Mouse (Mus musculus): ENCODE measurements around the gene Exosc7.

Gene Exosc7

GRCm38 (mm10) chr9:123112805-123113521, at the start of gene Exosc7, which contains the start of gene Zdhhc3:
TSS of gene Exosc7 (plus strand) at chr9:123113215.
TSS of gene Zdhhc3 (minus strand) at chr9:123113205.
- peak; percentile 82 for DNase-seq (ENCODE audit: low spot score in 2 of 2)

- no peak for DNase-seq (ENCODE audit: low spot score in 2 of 2)
These were observed 33.9 kb upstream of the Exosc7 start for GRCm38 (mm10) chr9:123079149-123079548.

GRCm38 (mm10) chr9:123080355-123080754, 32.7 kb upstream of the Exosc7 start:
- DNase-seq (ENCODE audit: low spot score in 2 of 2): no peak

- no peak for DNase-seq (ENCODE audit: low spot score in 2 of 2)
These were observed 32.2 kb upstream of the Exosc7 start for GRCm38 (mm10) chr9:123080796-123081195.

- no peak for DNase-seq (ENCODE audit: low spot score in 2 of 2)
These were observed 27.6 kb upstream of the Exosc7 start for GRCm38 (mm10) chr9:123085373-123085772.

- no peak for DNase-seq (ENCODE audit: low spot score in 2 of 2)
These were observed 25.5 kb upstream of the Exosc7 start for GRCm38 (mm10) chr9:123087558-123087957.

GRCm38 (mm10) chr9:123090844-123091243, 22.2 kb upstream of the Exosc7 start:
- no peak for DNase-seq (ENCODE audit: low spot score in 2 of 2)

GRCm38 (mm10) chr9:123099631-123100455, 13.2 kb upstream of the Exosc7 start:
- DNase-seq (ENCODE audit: low spot score in 2 of 2): no peak

- DNase-seq (ENCODE audit: low spot score in 2 of 2): no peak
These were observed 9.6 kb upstream of the Exosc7 start for GRCm38 (mm10) chr9:123103425-123103824.

- no peak for DNase-seq (ENCODE audit: low spot score in 2 of 2)
These were observed 8.7 kb upstream of the Exosc7 start for GRCm38 (mm10) chr9:123104362-123104761.

- no peak for DNase-seq (ENCODE audit: low spot score in 2 of 2)
These were observed 5.8 kb upstream of the Exosc7 start for GRCm38 (mm10) chr9:123107186-123107585.

- no peak for DNase-seq (ENCODE audit: low spot score in 2 of 2)
These were observed 3.8 kb upstream of the Exosc7 start for GRCm38 (mm10) chr9:123109188-123109587.

GRCm38 (mm10) chr9:123111751-123112221, 1.2 kb upstream of the Exosc7 start:
- DNase-seq (ENCODE audit: low spot score in 2 of 2): no peak

- no peak for DNase-seq (ENCODE audit: low spot score in 2 of 2)
These were observed 916 bp downstream of the Exosc7 start for GRCm38 (mm10) chr9:123113931-123114330.

- DNase-seq (ENCODE audit: low spot score in 2 of 2): no peak
These were observed 2.6 kb downstream of the Exosc7 start for GRCm38 (mm10) chr9:123115566-123115965.

GRCm38 (mm10) chr9:123123017-123123416, 10.0 kb downstream of the Exosc7 start:
- no peak for DNase-seq (ENCODE audit: low spot score in 2 of 2)

GRCm38 (mm10) chr9:123123571-123124412, 10.8 kb downstream of the Exosc7 start:
- DNase-seq (ENCODE audit: low spot score in 2 of 2): peak in 1 of 2 experiments; percentile 39

GRCm38 (mm10) chr9:123124413-123124981, 11.5 kb downstream of the Exosc7 start:
- DNase-seq (ENCODE audit: low spot score in 2 of 2): no peak

- DNase-seq (ENCODE audit: low spot score in 2 of 2): no peak
These were observed 14.6 kb downstream of the Exosc7 start for GRCm38 (mm10) chr9:123127663-123128062.

- no peak for DNase-seq (ENCODE audit: low spot score in 2 of 2)
These were observed 20.0 kb downstream of the Exosc7 start for GRCm38 (mm10) chr9:123132994-123133393.

- DNase-seq (ENCODE audit: low spot score in 2 of 2): peak in 1 of 2 experiments; percentile 68
These were observed 24.1 kb downstream of the Exosc7 start for GRCm38 (mm10) chr9:123136953-123137682.
